Mouse (Mus musculus): ENCODE results near the gene Pkn2. TPM values are rescaled to one million over a fixed set of nuclear protein-coding genes. Genes with fewer than 3 reads are reported as not detected.
A peak's percentile ranks its signal among the peaks of the same experiment; 100 is the strongest.

The Pkn2 gene
- total and polyA plus RNA-seq, 3 experiments: 33.5 to 38.8 (median 34.7) TPM

DNA sequence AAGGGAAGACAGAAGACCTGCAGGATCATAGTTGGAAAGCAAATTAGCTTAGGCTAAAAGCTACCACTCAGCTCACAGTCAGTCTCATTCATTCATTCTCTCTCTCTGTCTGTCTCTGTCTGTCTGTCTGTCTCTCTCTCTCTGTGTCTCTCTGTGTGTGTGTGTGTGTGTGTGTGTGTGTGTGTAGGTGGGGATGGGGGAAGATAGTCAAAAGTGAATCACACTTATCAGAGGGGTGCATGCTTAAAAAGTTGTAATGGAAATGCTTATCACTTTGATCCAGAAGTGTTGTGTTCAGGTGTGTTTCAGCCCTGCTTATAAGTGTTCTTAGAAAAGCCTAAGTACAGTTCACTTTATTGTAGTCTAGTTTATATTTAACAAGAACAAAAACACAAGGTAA is 2.8 kb upstream of the Pkn2 start (continued):
- TF ChIP-seq BHLHE40 (IDR thresholded peaks at IDR 0.05; ENCODE audit: borderline replicate concordance, low read depth, low read length) (no peak), ELF1 (IDR thresholded peaks at IDR 0.05; ENCODE audit: low read depth, low read length) (no peak), MAFK (IDR thresholded peaks at IDR 0.05; ENCODE audit: borderline replicate concordance, low read depth, low read length) (no peak), ZC3H11A (IDR thresholded peaks at IDR 0.05; ENCODE audit: low read depth, low read length) (no peak), POLR2AphosphoS5 (IDR thresholded peaks at IDR 0.05; ENCODE audit: borderline replicate concordance, low read depth, low read length) (no peak), E2F4 (IDR thresholded peaks at IDR 0.05; ENCODE audit: borderline replicate concordance, low read depth, low read length) (no peak), HCFC1 (IDR thresholded peaks at IDR 0.05; ENCODE audit: low read depth, low read length) (no peak), MAX (IDR thresholded peaks at IDR 0.05; ENCODE audit: low read length) (no peak), NELFE (IDR thresholded peaks at IDR 0.05; ENCODE audit: low read depth, low read length) (no peak), USF2 (IDR thresholded peaks at IDR 0.05; ENCODE audit: borderline replicate concordance in 1 of 2, insufficient read depth in 1 of 2, low read depth in 1 of 2, low read length in 2 of 2) (no peak), MAZ (IDR thresholded peaks at IDR 0.05; ENCODE audit: low read depth, low read length) (peak; percentile 55; the same call in 1 of the 2 replicates), USF1 (IDR thresholded peaks at IDR 0.05; ENCODE audit: low read depth, low read length) (no peak), RAD21 (IDR thresholded peaks at IDR 0.05; ENCODE audit: low read depth, low read length) (no peak), POLR2AphosphoS2 (IDR thresholded peaks at IDR 0.05; ENCODE audit: low read length) (no peak), CTCF (IDR thresholded peaks at IDR 0.05 in 2 of 3, conservative IDR thresholded peaks at IDR 0.05 in 1 of 3; ENCODE audit: control insufficient read depth in 1 of 3, insufficient read depth in 1 of 3, low read depth in 2 of 3, low read length in 3 of 3, poor library complexity in 1 of 3, severe bottlenecking in 1 of 3) (no peak), GABPA (IDR thresholded peaks at IDR 0.05; ENCODE audit: low read depth, low read length) (no peak), MYC (IDR thresholded peaks at IDR 0.05; ENCODE audit: low read depth, low read length) (no peak), EP300 (IDR thresholded peaks at IDR 0.05; ENCODE audit: low read depth in 1 of 2, low read length in 2 of 2) (peak; percentile 80 to 87), JUND (IDR thresholded peaks at IDR 0.05; ENCODE audit: low read depth, low read length) (no peak)

DNA sequence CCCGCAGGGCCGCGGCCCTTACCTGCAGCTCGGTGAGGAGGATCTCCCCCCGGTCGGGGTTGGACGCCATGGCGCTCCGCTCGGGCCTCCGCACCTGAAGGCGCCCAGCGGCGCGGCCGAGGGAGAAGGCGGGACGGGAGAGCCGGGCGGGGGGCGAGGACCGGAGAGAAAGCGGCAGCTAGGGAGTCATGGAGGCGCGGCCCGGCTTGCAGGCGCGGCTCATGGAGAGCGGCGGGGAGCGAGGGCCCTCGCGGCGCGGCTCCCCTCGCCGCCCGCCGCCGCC is 274 bp downstream of the Pkn2 start:
- no peak for DNase-seq (ENCODE audit: low read depth, low spot score)
- Histone ChIP-seq H3K4me3 (ENCODE audit: control insufficient read depth in 1 of 2, insufficient read depth in 1 of 2, low read depth in 2 of 2, low read length in 2 of 2) (peak overlapping the region; percentile 83 to 100), H3K9me3 (replicated peaks; ENCODE audit: insufficient read depth, low read length) (no peaks in the 10 kb centered on the region), H3K79me2 (ENCODE audit: control insufficient read depth, insufficient read depth, low read length, poor library complexity) (peaks cover 25% of the 10 kb centered on the region), H3K27me3 (ENCODE audit: control insufficient read depth in 1 of 2, insufficient read depth in 2 of 2, low read length in 2 of 2) (no peaks in the 10 kb centered on the region), H3K4me1 (ENCODE audit: control insufficient read depth in 1 of 2, insufficient read depth in 2 of 2, low read length in 2 of 2) (peaks cover 19 to 25% of the 10 kb centered on the region in 2 experiments), H3K36me3 (ENCODE audit: control insufficient read depth in 1 of 2, insufficient read depth in 2 of 2, low read length in 2 of 2) (peaks cover 0 to 37% of the 10 kb centered on the region in 2 experiments; a peak in 3 of 4 replicates), H3K9ac (ENCODE audit: control insufficient read depth, low read depth, low read length, poor library complexity, severe bottlenecking) (peak overlapping the region; percentile 100), H3K27ac (ENCODE audit: control insufficient read depth, low read depth, low read length) (peak overlapping the region; percentile 97)
- TF ChIP-seq ZC3H11A (IDR thresholded peaks at IDR 0.05; ENCODE audit: low read depth, low read length) (no peak), NRF1 (IDR thresholded peaks at IDR 0.05; ENCODE audit: insufficient read depth, low read depth, low read length, poor library complexity, severe bottlenecking) (no peak), POLR2A (IDR thresholded peaks at IDR 0.05; ENCODE audit: control insufficient read depth in 1 of 2, insufficient read depth in 1 of 2, low read depth in 1 of 2, low read length in 2 of 2, poor library complexity in 1 of 2) (0 out of 4 replicates have a peak, but pooled peaks of 1 of the 2 experiments have one; percentile 58), ETS1 (IDR thresholded peaks at IDR 0.05; ENCODE audit: low read depth, low read length) (no peak), UBTF (IDR thresholded peaks at IDR 0.05; ENCODE audit: borderline replicate concordance, insufficient read depth, low read depth, low read length) (peak; percentile 71; the same call in 1 of the 2 replicates), CHD2 (IDR thresholded peaks at IDR 0.05; ENCODE audit: low read length) (no peak), POLR2AphosphoS5 (IDR thresholded peaks at IDR 0.05; ENCODE audit: borderline replicate concordance, low read depth, low read length) (no peak)

All from MEL (cell line).